8 mouse cellular contexts compared by ENCODE assay signal in the genomic region with DNA sequence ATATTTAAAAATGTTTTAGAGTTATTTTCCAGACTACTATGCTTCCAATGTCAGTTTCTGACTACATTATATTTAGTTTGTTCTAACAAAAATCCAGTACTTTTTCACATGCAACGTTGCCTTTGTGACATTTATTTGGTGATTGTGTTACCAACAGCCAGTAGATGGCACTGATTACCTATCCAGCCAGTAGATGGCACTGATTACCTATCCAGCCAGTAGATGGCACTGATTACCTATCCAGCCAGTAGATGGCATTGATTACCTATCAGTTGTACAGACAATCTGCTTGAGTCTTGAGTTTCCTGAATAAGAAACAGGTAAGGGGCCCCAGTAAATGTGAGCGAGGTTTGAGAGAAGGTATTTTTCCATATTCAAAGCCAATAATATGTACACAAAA. TPM values are rescaled to one million over a fixed set of nuclear protein-coding genes. Genes with fewer than 3 reads are reported as not detected.
A peak's percentile ranks its signal among the peaks of the same experiment; 100 is the strongest.
DNase-seq lines count a peak whose midpoint lies in the region; ATAC-seq lines count a peak whose summit lies in the region.

No protein-coding gene starts in this region.

- no peaks in the 10 kb centered on the region for H3K9me3 ChIP-seq in forebrain, embryonic 13.5 days (replicated peaks)
- no peaks in the 10 kb centered on the region for H3K9me3 ChIP-seq in midbrain, embryonic 12.5 days

- no peaks in the 10 kb centered on the region for H3K4me1 ChIP-seq in forebrain, embryonic 13.5 days
- no peaks in the 10 kb centered on the region for H3K4me1 ChIP-seq in midbrain, embryonic 12.5 days

- WGBS in forebrain, embryonic 13.5 days = 33% methylated on average over 2 of the region's 2 CpGs
- WGBS in midbrain, embryonic 12.5 days = 45% methylated on average over 2 of the region's 2 CpGs

- no peak overlapping the region for H3K4me2 ChIP-seq in forebrain, embryonic 13.5 days
- no peak overlapping the region for H3K4me2 ChIP-seq in midbrain, embryonic 12.5 days (replicated peaks)

- H3K9ac ChIP-seq in forebrain, embryonic 13.5 days = no peak overlapping the region
- no peak overlapping the region for H3K9ac ChIP-seq in midbrain, embryonic 12.5 days (replicated peaks)

- H3K4me3 ChIP-seq in forebrain, embryonic 13.5 days = no peak overlapping the region
- no peak overlapping the region for H3K4me3 ChIP-seq in midbrain, embryonic 12.5 days

- H3K27me3 ChIP-seq in forebrain, embryonic 13.5 days = no peaks in the 10 kb centered on the region
- H3K27me3 ChIP-seq in midbrain, embryonic 12.5 days = no peaks in the 10 kb centered on the region

- peaks cover 11% of the 10 kb centered on the region; the same call in 1 of the 2 replicates for H3K36me3 ChIP-seq in forebrain, embryonic 13.5 days (ENCODE audit: poor library complexity, severe bottlenecking)
- H3K36me3 ChIP-seq in midbrain, embryonic 12.5 days = 0 out of 2 replicates have a peak, but pooled peaks cover 8% of the 10 kb centered on the region

- peak; percentile 21 to 83 for DNase-seq in adrenal gland, adult (ENCODE audit: inconsistent age in 2 of 2, low spot score in 1 of 2)
- DNase-seq in adrenal gland, adult 18-20 months (ENCODE audit: low spot score in 2 of 2) = no peak
- peak; percentile 38 to 49 for DNase-seq in spleen, postnatal 36 days (ENCODE audit: low spot score in 2 of 2)
- DNase-seq in spleen, postnatal 4 days (ENCODE audit: low spot score in 2 of 2) = no peak
- DNase-seq in layer of hippocampus, adult 18-20 months (ENCODE audit: low spot score in 2 of 2) = peak; percentile 51 to 87
- DNase-seq in ovary, adult 18-20 months (ENCODE audit: low spot score) = no peak

- H3K27ac ChIP-seq in forebrain, embryonic 13.5 days = no peak overlapping the region
- no peak overlapping the region for H3K27ac ChIP-seq in midbrain, embryonic 12.5 days (replicated peaks)

- peak; percentile 87 for ATAC-seq in forebrain, embryonic 13.5 days
- ATAC-seq in midbrain, embryonic 12.5 days (ENCODE audit: low FRiP score, low read depth) = peak; percentile 72; the same call in 1 of the 2 replicates

RNA-seq across cellular contexts. Expression of a gene that starts 20.6 kb away (rescaled TPM):
- total RNA-seq in adrenal gland, adult 18-20 months (2021) = 10 to 100 TPM; 19.6 to 20.6 TPM
- polyA plus RNA-seq in forebrain, embryonic 13.5 days (2015; fragmentation: Nextera tagmentation; extraction: Ambion mirVana) = 86.5 and 97.2 TPM in 2 replicates
- 10 to 100 TPM; 18.8 to 20.3 TPM for total RNA-seq in layer of hippocampus, adult 18-20 months (2021)
- polyA plus RNA-seq in midbrain, embryonic 12.5 days (2016; fragmentation: Nextera tagmentation; extraction: Ambion mirVana) = 110 and 116 TPM in 2 replicates

RNA-seq across cellular contexts. Expression of a gene that starts 47.8 kb away (rescaled TPM):
- total RNA-seq in adrenal gland, adult 18-20 months (2021) = under 1 TPM in 1 of 2 experiments, not detected in 1; 0.32 TPM
- polyA plus RNA-seq in forebrain, embryonic 13.5 days (2015; fragmentation: Nextera tagmentation; extraction: Ambion mirVana) = not detected in 2 replicates
- not detected for total RNA-seq in layer of hippocampus, adult 18-20 months (2021)
- not detected in 2 replicates for polyA plus RNA-seq in midbrain, embryonic 12.5 days (2016; fragmentation: Nextera tagmentation; extraction: Ambion mirVana)

Comparison
In these comparisons a context has a peak if more than half of its experiments do, and no peak if none do; other contexts are left out.
1. DNase-seq: peak in adrenal gland, adult (2 of 2), spleen, postnatal 36 days (2 of 2) and layer of hippocampus, adult 18-20 months (2 of 2); none in adrenal gland, adult 18-20 months (0 of 2), spleen, postnatal 4 days (0 of 2) and ovary, adult 18-20 months (single experiment).